Mouse (Mus musculus): Measurements from ENCODE around the gene Napepld.
"Not testable (repeated sequence)": the region's sequence is repeated elsewhere in the genome, so short reads cannot be mapped to it uniquely, and the experiment has no call there.

The Napepld gene

GRCm38 (mm10) chr5:21701351-21702008 lies at the start of gene Napepld:
Gene Napepld (minus strand): TSS chr5:21701396.
- DNase-seq = peak; percentile 99

- DNase-seq = no peak
These were observed 44.8 kb upstream of the Napepld start for GRCm38 (mm10) chr5:21745966-21746365.

- no peak for DNase-seq
These were observed 43.5 kb upstream of the Napepld start for GRCm38 (mm10) chr5:21744651-21745050.

- DNase-seq = no peak
These were observed 42.4 kb upstream of the Napepld start for GRCm38 (mm10) chr5:21743606-21744005.

- no peak for DNase-seq
These were observed 38.7 kb upstream of the Napepld start for GRCm38 (mm10) chr5:21739881-21740280.

- DNase-seq = peak; percentile 71
These were observed 37.9 kb upstream of the Napepld start for GRCm38 (mm10) chr5:21739120-21739519.

- DNase-seq = no peak
These were observed 36.4 kb upstream of the Napepld start for GRCm38 (mm10) chr5:21737620-21738019.

- DNase-seq = peak; percentile 91
These were observed 35.9 kb upstream of the Napepld start, which contains the start of gene Pmpcb for GRCm38 (mm10) chr5:21736956-21737585. Gene Pmpcb (plus strand): TSS chr5:21737141.

GRCm38 (mm10) chr5:21736046-21736445 lies 34.9 kb upstream of the Napepld start:
- DNase-seq = no peak

GRCm38 (mm10) chr5:21735584-21735983 lies 34.4 kb upstream of the Napepld start:
- peak; percentile 74 for DNase-seq

- DNase-seq = no peak
These were observed 33.9 kb upstream of the Napepld start for GRCm38 (mm10) chr5:21735100-21735499.

- peak; percentile 67 for DNase-seq
These were observed 31.7 kb upstream of the Napepld start for GRCm38 (mm10) chr5:21732930-21733329.

- no peak for DNase-seq
These were observed 31.1 kb upstream of the Napepld start for GRCm38 (mm10) chr5:21732177-21732911.

GRCm38 (mm10) chr5:21729107-21729506 lies 27.9 kb upstream of the Napepld start:
- no peak for DNase-seq

- no peak for DNase-seq
These were observed 23.7 kb upstream of the Napepld start for GRCm38 (mm10) chr5:21724872-21725271.

GRCm38 (mm10) chr5:21724427-21724826 lies 23.2 kb upstream of the Napepld start:
- DNase-seq = no peak

- no peak for DNase-seq
These were observed 18.0 kb upstream of the Napepld start for GRCm38 (mm10) chr5:21719209-21719608.

GRCm38 (mm10) chr5:21718546-21718945 lies 17.4 kb upstream of the Napepld start:
- no peak for DNase-seq

- no peak for DNase-seq
These were observed 16.0 kb upstream of the Napepld start for GRCm38 (mm10) chr5:21717165-21717715.

- DNase-seq = no peak
These were observed 13.3 kb upstream of the Napepld start for GRCm38 (mm10) chr5:21714447-21714846.

GRCm38 (mm10) chr5:21712127-21712715 lies 11.0 kb upstream of the Napepld start:
- DNase-seq = peak; percentile 30

- not testable (repeated sequence) for DNase-seq
These were observed 6.8 kb upstream of the Napepld start for GRCm38 (mm10) chr5:21708011-21708410.

GRCm38 (mm10) chr5:21706546-21706945 lies 5.3 kb upstream of the Napepld start:
- DNase-seq = no peak

Data from kidney, postnatal 14 days (tissue).